Comparison of ENCODE assay signal across 10 mouse cellular contexts in genomic region chr16:75093163-75093562, GRCm38 (mm10).
A peak's percentile ranks its signal among the peaks of the same experiment; 100 is the strongest.
DNase-seq lines count a peak whose midpoint lies in the region; ATAC-seq and TF ChIP-seq lines count a peak whose summit lies in the region.
"Had no signal": no experiment of that assay in that cellular context is flagged by ENCODE, and none has a peak within 500 bp of the region (broad histone marks: within the 10 kb centered on the region; RNA-seq: fewer than 3 reads in every experiment).

No protein-coding gene starts in this region.

- peak; percentile 46 for DNase-seq in lung, postnatal 0 days (ENCODE audit: low spot score)
- DNase-seq in lung, postnatal 14 days = no peak
- DNase-seq in forebrain, embryonic 14.5 days (ENCODE audit: low spot score) = no peak
- DNase-seq in limb, embryonic 14.5 days (ENCODE audit: low spot score) = no peak
- DNase-seq in c-Kit-positive CD71-positive TER-119-positive erythroid progenitor cells, embryonic 14.5 days (ENCODE audit: low spot score) = no peak
- DNase-seq: cerebellum, adult 11 months; heart, postnatal 14 days; thymus, adult 2 months had no signal

- H3K9ac ChIP-seq in lung, postnatal 0 days (replicated peaks; ENCODE audit: low read depth) = no peak overlapping the region
- peak overlapping the region; percentile 45; the same call in 1 of the 2 replicates for H3K9ac ChIP-seq in forebrain, embryonic 14.5 days (ENCODE audit: low read length)
- no peak overlapping the region for H3K9ac ChIP-seq in limb, embryonic 14.5 days (ENCODE audit: low read depth, low read length, severe bottlenecking)
- H3K9ac ChIP-seq in stomach, embryonic 15.5 days = no peak overlapping the region

- H3K4me1 ChIP-seq in lung, postnatal 0 days (ENCODE audit: insufficient read depth, low read depth, low read length) = no peaks in the 10 kb centered on the region
- H3K4me1 ChIP-seq in forebrain, embryonic 14.5 days (ENCODE audit: control insufficient read depth, insufficient read depth, low read length) = peaks cover 7% of the 10 kb centered on the region
- peaks cover 17% of the 10 kb centered on the region for H3K4me1 ChIP-seq in limb, embryonic 14.5 days (ENCODE audit: control insufficient read depth, insufficient read depth, low read length)
- no peaks in the 10 kb centered on the region for H3K4me1 ChIP-seq in stomach, embryonic 15.5 days

- no peak for TF ChIP-seq CTCF in lung, postnatal 0 days (IDR thresholded peaks at IDR 0.05)

- H3K27ac ChIP-seq in lung, postnatal 0 days (ENCODE audit: low read length) = no peak overlapping the region
- H3K27ac ChIP-seq in forebrain, embryonic 14.5 days (ENCODE audit: low read depth, low read length) = no peak overlapping the region
- H3K27ac ChIP-seq in limb, embryonic 14.5 days (replicated peaks; ENCODE audit: low read depth, low read length) = no peak overlapping the region
- no peak overlapping the region for H3K27ac ChIP-seq in stomach, embryonic 15.5 days

- peak overlapping the region; percentile 19; the same call in 1 of the 2 replicates for H3K4me3 ChIP-seq in lung, postnatal 0 days (ENCODE audit: low read depth, low read length)
- H3K4me3 ChIP-seq in forebrain, embryonic 14.5 days (ENCODE audit: low read depth, low read length) = peak overlapping the region; percentile 15; the same call in 1 of the 2 replicates
- H3K4me3 ChIP-seq in limb, embryonic 14.5 days (replicated peaks; ENCODE audit: low read length) = peak overlapping the region; percentile 20
- H3K4me3 ChIP-seq in stomach, embryonic 15.5 days (replicated peaks) = no peak overlapping the region

- H3K27me3 ChIP-seq in lung, postnatal 0 days (replicated peaks; ENCODE audit: insufficient read depth, low read length) = no peaks in the 10 kb centered on the region
- H3K27me3 ChIP-seq in forebrain, embryonic 14.5 days (replicated peaks; ENCODE audit: control insufficient read depth, insufficient read depth, low read length) = no peaks in the 10 kb centered on the region
- no peaks in the 10 kb centered on the region for H3K27me3 ChIP-seq in limb, embryonic 14.5 days (ENCODE audit: control insufficient read depth, insufficient read depth, low read length)
- H3K27me3 ChIP-seq in stomach, embryonic 15.5 days (replicated peaks) = no peaks in the 10 kb centered on the region

- no peak for TF ChIP-seq EP300 in lung, postnatal 0 days (IDR thresholded peaks at IDR 0.05)

- ATAC-seq in lung, postnatal 0 days = peak; percentile 83
- peak; percentile 60 for ATAC-seq in forebrain, embryonic 14.5 days
- ATAC-seq in limb, embryonic 14.5 days (ENCODE audit: low FRiP score, low read depth) = no peak
- no peak for ATAC-seq in stomach, embryonic 15.5 days (ENCODE audit: insufficient read depth, low FRiP score, low read depth)
- ATAC-seq in cerebellum, adult (ENCODE audit: insufficient number of reproducible peaks, low FRiP score, low TSS enrichment) = no peak

- no peaks in the 10 kb centered on the region for H3K9me3 ChIP-seq in lung, postnatal 0 days (ENCODE audit: low read length)
- no peaks in the 10 kb centered on the region for H3K9me3 ChIP-seq in forebrain, embryonic 14.5 days (replicated peaks; ENCODE audit: control insufficient read depth, low read length)
- H3K9me3 ChIP-seq in limb, embryonic 14.5 days (ENCODE audit: control insufficient read depth, low read length) = no peaks in the 10 kb centered on the region
- no peaks in the 10 kb centered on the region for H3K9me3 ChIP-seq in stomach, embryonic 15.5 days

- peak overlapping the region; percentile 44 for H3K4me2 ChIP-seq in lung, postnatal 0 days (replicated peaks; ENCODE audit: low read depth, low read length)
- peak overlapping the region; percentile 48 for H3K4me2 ChIP-seq in forebrain, embryonic 14.5 days (ENCODE audit: low read length)
- H3K4me2 ChIP-seq in limb, embryonic 14.5 days (replicated peaks; ENCODE audit: low read depth, low read length, severe bottlenecking) = peak overlapping the region; percentile 53
- 0 out of 2 replicates have a peak overlapping the region, but pooled peaks have one; percentile 35 for H3K4me2 ChIP-seq in stomach, embryonic 15.5 days

- no peaks in the 10 kb centered on the region for H3K36me3 ChIP-seq in lung, postnatal 0 days (ENCODE audit: insufficient read depth, low read length)
- H3K36me3 ChIP-seq in forebrain, embryonic 14.5 days (ENCODE audit: control insufficient read depth, insufficient read depth, low read length) = no peaks in the 10 kb centered on the region
- no peaks in the 10 kb centered on the region for H3K36me3 ChIP-seq in limb, embryonic 14.5 days (ENCODE audit: control insufficient read depth, insufficient read depth, low read length)
- H3K36me3 ChIP-seq in stomach, embryonic 15.5 days = no peaks in the 10 kb centered on the region

- TF ChIP-seq POLR2A in limb, embryonic 14.5 days (IDR thresholded peaks at IDR 0.05; ENCODE audit: borderline replicate concordance, extremely low read depth, insufficient read depth, insufficient read length) = no peak

- WGBS in lung, postnatal 0 days = 21% methylated on average over 6 of the region's 6 CpGs
- 27% methylated on average over 6 of the region's 6 CpGs for WGBS in forebrain, embryonic 14.5 days
- 42% methylated on average over 6 of the region's 6 CpGs for WGBS in limb, embryonic 14.5 days
- WGBS in stomach, embryonic 15.5 days = 31% methylated on average over 6 of the region's 6 CpGs

Comparison
In these comparisons a context has a peak if more than half of its experiments do, and no peak if none do; other contexts are left out.
1. ATAC-seq: peak in lung, postnatal 0 days (single experiment) and forebrain, embryonic 14.5 days (single experiment); none in limb, embryonic 14.5 days (single experiment), stomach, embryonic 15.5 days (single experiment) and cerebellum, adult (single experiment).
2. Peak in every context shown above with its lines, with median percentiles within 50 percentile points of each other: H3K4me2 ChIP-seq.